Mouse (Mus musculus): ENCODE data around the gene Hist2h3b. TPM values are rescaled to one million over a fixed set of nuclear protein-coding genes. Genes with fewer than 3 reads are reported as not detected.
A peak's percentile ranks its signal among the peaks of the same experiment; 100 is the strongest.

Hist2h3b gene
- total and polyA plus RNA-seq, 3 experiments, result 12.1 to 1,421 (median 39.4) TPM

GRCm38 (mm10) chr3:96230910-96231757 is 37.3 kb upstream of the Hist2h3b start:
- Histone ChIP-seq H3K4me1 (ENCODE audit: control insufficient read depth in 1 of 2, insufficient read depth in 2 of 2) (peaks cover 20 to 89% of the 10 kb centered on the region in 2 experiments), H3K36me3 (replicated peaks in 1 of 2; ENCODE audit: control insufficient read depth in 1 of 2, insufficient read depth in 1 of 2, low read length in 1 of 2) (no peaks in the 10 kb centered on the region), H3K9me3 (replicated peaks; ENCODE audit: low read length) (no peaks in the 10 kb centered on the region), H3K9ac (ENCODE audit: insufficient read depth, low read depth) (0 out of 2 replicates have a peak overlapping the region, but pooled peaks have one; percentile 9), H3K79me2 (replicated peaks; ENCODE audit: control insufficient read depth, extremely low read depth, insufficient read depth, poor library complexity, severe bottlenecking) (no peaks in the 10 kb centered on the region), H3K4me2 (ENCODE audit: insufficient read depth, low read depth, poor library complexity, severe bottlenecking) (peak overlapping the region; percentile 31; the same call in 1 of the 2 replicates), H3K4me3 (replicated peaks in 1 of 3; ENCODE audit: low read depth in 2 of 3, low read length in 2 of 3, poor library complexity in 1 of 3) (no peak overlapping the region), H3K27ac (ENCODE audit: insufficient read depth, low read depth) (no peak overlapping the region), H3K27me3 (replicated peaks) (no peaks in the 10 kb centered on the region)
- in situ Hi-C loops (cut with MboI; ENCODE audit: low pct_ligation_motif_present, low pct_unique_long_range_greater_than_20kb, low sequenced_read_pairs), result no loop called here
- dilution Hi-C loops (cut with MboI; ENCODE audit: extremely low pct_ligation_motif_present, extremely low pct_unique_long_range_greater_than_20kb, low sequenced_read_pairs), result no loop called here
- TF ChIP-seq MYC (IDR thresholded peaks at IDR 0.05; ENCODE audit: low read depth, low read length), result peak; percentile 36; the same call in 1 of the 2 replicates
- no peak; the same call in 1 of the 2 replicates for TF ChIP-seq SIN3A (IDR thresholded peaks at IDR 0.05; ENCODE audit: low read length)
- no peak for TF ChIP-seq UBTF (IDR thresholded peaks at IDR 0.05; ENCODE audit: low read depth, low read length)
- 0 out of 2 replicates have a peak, but pooled peaks have one; percentile 0 for TF ChIP-seq ZNF384 (IDR thresholded peaks at IDR 0.05; ENCODE audit: low read depth, low read length)
- peak; percentile 80 for TF ChIP-seq IRF4 (IDR thresholded peaks at IDR 0.05; ENCODE audit: low read depth, low read length)
- no peak for TF ChIP-seq USF1 (IDR thresholded peaks at IDR 0.05; ENCODE audit: low read depth, low read length)
- TF ChIP-seq HCFC1 (IDR thresholded peaks at IDR 0.05; ENCODE audit: low read depth, low read length), result no peak
- 0 out of 2 replicates have a peak, but pooled peaks have one; percentile 5 for TF ChIP-seq JUN (IDR thresholded peaks at IDR 0.05; ENCODE audit: insufficient read depth, low read depth, low read length)
- TF ChIP-seq ETS1 (conservative IDR thresholded peaks at IDR 0.05; ENCODE audit: low read depth, low read length), result peak; percentile 87
- no peak for TF ChIP-seq POLR2AphosphoS2 (IDR thresholded peaks at IDR 0.05; ENCODE audit: low read depth, low read length)
- 0 out of 2 replicates have a peak, but pooled peaks have one; percentile 24 for TF ChIP-seq MAFK (IDR thresholded peaks at IDR 0.05; ENCODE audit: insufficient replicate concordance, low read length)
- TF ChIP-seq ZMIZ1 (IDR thresholded peaks at IDR 0.05; ENCODE audit: low read depth, low read length), result no peak
- TF ChIP-seq NELFE (IDR thresholded peaks at IDR 0.05; ENCODE audit: low read depth, low read length), result peak; percentile 13; the same call in 1 of the 2 replicates
- TF ChIP-seq EP300 (IDR thresholded peaks at IDR 0.05; ENCODE audit: low read length), result peak; percentile 77
- TF ChIP-seq CHD1 (IDR thresholded peaks at IDR 0.05; ENCODE audit: low read depth, low read length), result no peak
- no peak for TF ChIP-seq BHLHE40 (IDR thresholded peaks at IDR 0.05; ENCODE audit: low read depth, low read length)
- TF ChIP-seq POLR2A (IDR thresholded peaks at IDR 0.05; ENCODE audit: low read depth, low read length), result 0 out of 2 replicates have a peak, but pooled peaks have one; percentile 18
- TF ChIP-seq MAX (IDR thresholded peaks at IDR 0.05; ENCODE audit: low read length), result peak; percentile 63; the same call in 1 of the 2 replicates
- TF ChIP-seq TBP (conservative IDR thresholded peaks at IDR 0.05; ENCODE audit: low read depth, low read length), result no peak
- TF ChIP-seq TCF12 (IDR thresholded peaks at IDR 0.05; ENCODE audit: low read depth, low read length), result peak; percentile 62; the same call in 1 of the 2 replicates
- TF ChIP-seq JUND (conservative IDR thresholded peaks at IDR 0.05; ENCODE audit: low read depth, low read length), result peak; percentile 41; the same call in 1 of the 2 replicates
- TF ChIP-seq RAD21 (IDR thresholded peaks at IDR 0.05; ENCODE audit: low read depth, low read length), result no peak
- peak; percentile 80 for DNase-seq (ENCODE audit: extremely low read depth)

Measured in CH12.LX (cell line).